Mouse (Mus musculus) kidney, adult 2 months (tissue): ENCODE results near the gene Gm21863. TPM values are rescaled to one million over a fixed set of nuclear protein-coding genes. Genes with fewer than 3 reads are reported as not detected.
"Not testable (repeated sequence)": the region's sequence is repeated elsewhere in the genome, so short reads cannot be mapped to it uniquely, and the experiment has no call there.

ENCODE experiments used
- DNase-seq: peaks from one replicate; pipeline ENCODE4 v3.0.0; 2021
- H3K27ac ChIP-seq: fragments of 200-500 bp; 2 replicates; pipeline ENCODE4 v1.5.1; 2012; ENCODE audit warnings: low read depth, low read length, control low read depth, inconsistent platforms; ENCODE audit not compliant: insufficient read depth
- H3K27me3 ChIP-seq: fragments of 200-500 bp; replicated peaks from 2 replicates; pipeline ENCODE4 v1.6.1; 2012; ENCODE audit warnings: mild to moderate bottlenecking, moderate library complexity, low read length, inconsistent platforms; ENCODE audit not compliant: control insufficient read depth, insufficient read depth
- H3K36me3 ChIP-seq: fragments of 200-500 bp; 2 replicates; pipeline ENCODE4 v1.6.1; 2012; ENCODE audit warnings: mild to moderate bottlenecking, moderate library complexity, low read length, inconsistent platforms; ENCODE audit not compliant: control insufficient read depth, insufficient read depth
- H3K4me1 ChIP-seq: fragments of 200-500 bp; 2 replicates; pipeline ENCODE4 v1.6.1; 2011; ENCODE audit warnings: low read length; ENCODE audit not compliant: control insufficient read depth, insufficient read depth
- H3K4me3 ChIP-seq: fragments of 200-500 bp; 2 replicates; pipeline ENCODE4 v1.5.1; 2011; ENCODE audit warnings: mild to moderate bottlenecking, low read depth, low read length, control low read depth; ENCODE audit not compliant: insufficient read depth
- WGBS: fragments of 180-500 bp; shearing (Covaris S2); methylation state at CpG from one replicate; pipeline ENCODE4 v1.1.7; 2018; 5-methylcytosine and 5-hydroxymethylcytosine counted together
- polyA plus RNA-seq: library from polyadenylated mRNA; depleted of rRNA; stranded (reverse); fragments of >200 nt; gene quantifications from 2 replicates; pipeline ENCODE4 v1.2.3, GENCODE M21; 2012; rRNA removed

The Gm21863 gene
- not detected in 2 replicates for polyA plus RNA-seq

DNA sequence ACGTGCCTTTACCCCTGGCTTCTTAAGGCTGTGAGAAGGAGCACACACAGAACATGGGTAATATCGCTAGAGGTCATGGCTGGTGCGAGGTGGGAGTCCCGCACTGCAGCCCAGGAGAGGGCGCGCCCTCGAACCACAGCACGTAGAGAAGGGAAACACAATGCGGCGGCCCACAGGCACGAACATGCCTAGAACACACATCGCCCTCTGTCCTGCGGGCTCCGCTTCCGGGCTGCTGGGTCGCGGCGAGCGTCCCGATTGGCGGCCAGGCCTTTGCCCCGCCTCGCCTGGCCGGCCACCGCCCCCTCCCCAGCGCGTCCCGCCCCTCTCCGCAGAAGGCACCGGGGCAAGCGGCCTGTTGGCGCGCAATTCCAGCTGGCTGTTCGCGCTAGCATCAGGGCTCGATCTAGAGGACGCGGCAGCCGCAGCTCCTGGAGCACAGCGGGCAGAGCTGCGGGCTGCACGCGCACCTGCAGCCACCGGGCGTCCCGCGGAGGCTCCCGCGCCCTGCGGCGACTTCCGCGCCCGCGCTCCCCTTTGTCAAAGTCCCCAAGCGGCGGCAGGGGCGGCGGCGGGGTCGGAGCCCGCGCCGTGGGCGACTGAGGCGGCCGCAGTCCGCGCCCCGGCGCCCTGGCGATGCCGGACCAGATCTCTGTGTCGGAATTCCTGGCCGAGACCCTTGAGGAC, at the start of gene Gm21863:
TSS of gene Gm21863 (plus strand) at position 637 of the 687 bp plus-strand sequence.
- not testable (repeated sequence) for H3K36me3 ChIP-seq, DNase-seq, H3K4me1 ChIP-seq, H3K4me3 ChIP-seq, H3K27me3 ChIP-seq, H3K27ac ChIP-seq
- 28% methylated on average over 75 of the region's 75 CpGs for WGBS

DNA sequence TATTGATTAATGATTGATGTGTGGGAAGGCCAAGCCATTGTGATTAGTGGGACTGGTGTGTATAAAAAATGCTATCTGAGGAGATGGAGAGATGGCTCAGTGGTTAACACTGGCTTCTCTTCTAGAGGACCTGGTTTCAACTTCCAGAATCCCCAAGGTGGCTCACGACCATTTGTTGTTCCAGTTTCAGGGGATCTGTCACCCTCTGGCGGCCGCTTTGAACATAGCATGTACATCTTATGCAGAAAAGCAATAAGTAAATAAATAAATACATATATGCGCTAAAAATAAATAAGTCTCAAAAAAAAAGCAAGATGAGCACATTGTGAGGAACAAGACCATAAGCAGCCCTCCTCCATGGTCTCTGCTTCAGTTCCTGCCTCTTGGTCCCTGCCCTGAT, 26.3 kb upstream of the Gm21863 start:
- not testable (repeated sequence) for H3K27me3 ChIP-seq, DNase-seq, H3K27ac ChIP-seq, H3K36me3 ChIP-seq, H3K4me3 ChIP-seq, H3K4me1 ChIP-seq
- WGBS = 34% methylated on average over 4 of the region's 4 CpGs
